Mouse (Mus musculus) neutrophil, adult 5-6 weeks (primary cell): ENCODE results near the gene Slc7a11. TPM values are rescaled to one million over a fixed set of nuclear protein-coding genes. Genes with fewer than 3 reads are reported as not detected.

Source experiments
- ATAC-seq: fragments of 151-379, 151-347 bp; 2 replicates; pipeline ENCODE4 v1.8.0; 2017; ENCODE audit warnings: mild to moderate bottlenecking, moderate TSS enrichment; ENCODE audit not compliant: insufficient number of reproducible peaks, poor library complexity, low FRiP score, severe bottlenecking; ENCODE audit errors: extremely low read depth
- total RNA-seq: library from RNA; stranded (forward); fragments of 200-1000 nt; gene quantifications from 2 replicates; pipeline ENCODE4 v1.2.3, GENCODE M21; 2017

The Slc7a11 gene
- total RNA-seq, 1 experiment from 2014 or later, result 71.1 TPM

DNA sequence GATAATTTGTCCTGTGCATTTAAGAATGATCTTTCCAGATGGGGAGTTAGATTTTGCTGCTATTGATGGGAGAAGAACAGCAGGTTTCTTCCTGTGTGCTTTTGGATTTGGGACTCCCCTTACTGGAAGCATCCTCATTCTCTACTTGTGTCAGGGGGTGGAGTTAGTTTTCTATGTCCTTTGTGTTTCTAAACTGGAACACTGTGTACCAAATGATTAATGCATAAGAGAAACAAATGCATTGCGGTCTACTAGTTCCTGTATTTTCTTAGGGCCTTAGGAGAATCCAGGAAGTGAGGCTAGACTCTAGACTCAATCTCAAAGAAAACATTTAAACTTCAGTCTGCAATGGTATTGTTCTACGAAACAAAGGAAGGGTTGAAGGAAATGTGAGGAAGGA lies 122.6 kb downstream of the Slc7a11 start:
- ATAC-seq, result no peak

DNA sequence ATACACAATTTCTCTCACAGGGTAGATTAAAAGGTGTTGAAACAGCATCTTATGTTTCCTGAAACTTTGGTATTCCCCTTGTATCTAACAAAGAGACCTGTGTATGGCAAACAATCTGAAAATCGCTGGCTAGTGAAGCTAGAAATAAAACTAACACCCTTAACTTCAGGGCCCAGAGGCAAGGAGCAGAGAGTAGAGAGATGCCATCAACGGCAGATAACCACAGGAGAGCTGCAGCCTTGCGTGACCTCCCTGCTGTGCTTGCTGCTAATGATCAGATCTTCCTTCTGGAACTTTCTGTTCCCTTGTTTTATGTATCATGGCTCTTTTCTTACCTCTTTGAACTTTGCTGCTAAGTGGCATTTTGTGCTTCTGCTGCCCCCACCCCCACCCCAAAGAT lies 125.3 kb downstream of the Slc7a11 start:
- ATAC-seq, result no peak

DNA sequence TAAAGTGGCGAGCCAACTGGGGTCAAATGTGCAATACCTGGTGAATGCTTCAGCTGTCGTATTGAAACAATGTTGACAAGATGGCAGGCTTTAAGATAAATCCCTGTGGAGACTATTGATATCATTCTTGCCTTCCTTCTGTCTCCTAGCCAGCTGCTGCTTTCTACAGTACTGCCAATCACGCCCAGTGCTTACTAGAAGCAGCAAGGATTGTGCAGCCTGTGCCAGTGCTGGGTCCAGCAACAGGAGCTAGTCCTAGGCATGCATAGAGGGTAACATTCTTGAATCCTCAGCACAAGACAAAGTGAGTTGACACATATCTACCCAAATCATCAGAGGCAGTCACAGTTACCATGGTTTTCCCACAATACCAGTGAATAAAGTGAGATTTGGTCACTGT lies 129.6 kb downstream of the Slc7a11 start:
- no peak for ATAC-seq

DNA sequence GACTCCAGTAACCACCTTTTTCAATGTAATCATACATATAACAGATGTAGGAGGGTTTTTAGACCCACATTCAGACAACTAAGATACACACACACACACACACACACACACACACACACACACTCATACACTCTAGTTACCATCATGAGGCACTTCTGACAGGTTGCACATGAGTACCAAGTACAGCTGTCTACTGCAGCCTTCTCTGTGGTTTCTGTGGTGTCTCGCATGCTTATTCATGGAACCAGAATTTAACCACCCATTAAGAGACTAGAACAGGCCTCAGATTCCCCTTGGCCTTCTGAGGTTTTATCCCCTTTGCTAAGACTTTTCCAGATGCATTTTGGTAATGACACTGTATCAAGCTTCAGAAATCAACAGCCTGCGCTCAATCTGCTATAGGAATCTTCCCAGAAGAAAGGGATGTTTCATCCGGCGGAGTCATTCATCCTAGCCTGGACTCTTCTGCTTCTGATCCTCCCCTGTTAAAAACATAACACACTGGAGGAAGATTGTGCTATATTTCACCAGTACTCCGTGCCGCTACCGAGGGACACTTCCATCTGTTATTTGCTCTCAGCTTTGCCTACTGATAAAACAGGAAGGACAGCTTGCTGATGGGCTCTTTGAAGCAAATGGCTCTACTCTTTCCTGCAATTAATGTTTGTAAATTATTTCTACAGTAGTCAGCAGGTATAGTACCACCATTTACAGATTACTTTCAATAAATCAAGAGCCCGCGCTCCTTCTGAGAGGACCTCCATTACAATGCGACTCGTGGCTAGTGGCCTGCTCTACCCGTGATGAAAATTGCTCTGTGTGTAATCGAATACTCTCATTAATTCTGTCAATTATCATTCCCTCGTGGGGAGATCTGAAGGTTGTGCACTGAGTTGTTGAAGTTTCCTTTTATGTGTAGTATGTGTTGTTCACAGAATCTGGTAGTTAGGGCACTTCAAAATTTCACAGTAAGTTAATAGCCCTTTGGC lies 135.8 kb downstream of the Slc7a11 start:
- no peak for ATAC-seq

DNA sequence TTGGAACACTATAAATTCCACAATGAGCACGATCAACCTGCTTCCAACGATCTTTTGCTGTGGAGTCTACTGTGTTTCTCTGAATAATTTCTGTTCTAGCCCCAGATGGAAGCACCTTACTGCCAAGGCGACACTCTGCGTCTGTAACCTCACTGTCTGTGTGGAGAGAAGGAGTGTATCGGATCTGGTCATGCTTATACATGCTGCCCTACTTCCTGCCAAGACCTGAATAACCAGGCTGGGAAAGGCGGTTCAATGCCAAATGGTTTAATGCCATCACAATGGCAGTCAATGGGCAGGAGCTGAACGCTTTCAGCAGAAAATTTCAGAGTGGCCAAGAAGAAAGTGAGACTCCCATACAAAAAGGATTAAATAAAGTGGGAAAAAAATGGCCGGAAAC lies 137.1 kb downstream of the Slc7a11 start:
- ATAC-seq, result no peak

DNA sequence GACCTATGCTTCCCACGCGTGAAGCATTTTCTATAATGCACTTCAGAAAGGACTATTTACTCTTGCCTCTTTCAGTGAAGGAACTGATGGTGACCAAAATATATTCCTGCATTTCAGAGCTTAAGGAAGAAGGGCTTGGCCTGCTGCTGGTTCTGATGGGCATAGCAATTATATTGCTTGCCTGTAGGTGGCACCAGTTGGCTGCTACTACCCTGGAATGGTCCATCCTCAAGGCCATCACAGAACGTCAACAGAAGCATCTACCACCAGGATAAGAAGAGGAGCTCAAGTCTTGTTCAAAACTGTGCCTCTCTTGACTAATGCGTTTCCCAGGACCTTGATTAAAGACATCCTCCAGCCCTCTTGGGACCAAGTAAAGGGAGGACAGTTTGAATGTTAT lies 139.3 kb downstream of the Slc7a11 start:
- peak; percentile 78; the same call in 1 of the 2 replicates for ATAC-seq

DNA sequence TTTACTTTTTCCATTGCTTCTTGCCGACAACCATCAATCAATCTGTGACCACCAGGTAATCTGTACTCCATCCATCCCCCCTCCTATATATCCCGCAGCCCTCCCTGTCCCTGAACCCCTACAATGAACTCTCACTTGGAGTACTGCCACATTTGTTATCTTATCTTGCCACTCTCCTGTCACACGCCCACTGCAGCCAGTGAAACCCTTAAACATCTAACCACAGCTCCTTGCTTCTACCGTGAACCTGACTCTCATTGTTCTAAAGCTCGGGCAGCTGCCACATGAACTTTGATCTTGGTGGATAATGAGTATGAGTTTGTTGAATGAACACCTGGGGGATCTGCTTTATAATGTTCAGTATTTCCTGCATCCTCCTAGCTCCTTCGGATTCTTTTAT lies 140.8 kb downstream of the Slc7a11 start:
- no peak for ATAC-seq

DNA sequence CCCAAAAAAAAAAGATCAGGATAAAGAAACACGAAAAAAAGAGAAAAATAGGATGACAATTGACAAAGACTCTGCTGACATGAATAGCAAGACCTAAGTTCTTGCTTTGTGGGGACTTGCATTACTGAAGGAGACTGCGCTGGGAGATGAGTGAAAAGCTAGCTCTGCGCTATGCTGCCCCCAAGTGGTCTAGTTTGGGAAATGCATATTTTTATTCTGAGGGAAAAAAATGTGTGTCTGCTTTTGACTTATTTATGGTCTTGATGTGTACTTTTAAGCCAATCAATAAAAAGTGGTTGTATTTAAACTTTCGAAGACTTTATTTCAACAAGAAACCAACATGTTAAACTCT lies 142.5 kb downstream of the Slc7a11 start:
- ATAC-seq, result peak; percentile 59; the same call in 1 of the 2 replicates

DNA sequence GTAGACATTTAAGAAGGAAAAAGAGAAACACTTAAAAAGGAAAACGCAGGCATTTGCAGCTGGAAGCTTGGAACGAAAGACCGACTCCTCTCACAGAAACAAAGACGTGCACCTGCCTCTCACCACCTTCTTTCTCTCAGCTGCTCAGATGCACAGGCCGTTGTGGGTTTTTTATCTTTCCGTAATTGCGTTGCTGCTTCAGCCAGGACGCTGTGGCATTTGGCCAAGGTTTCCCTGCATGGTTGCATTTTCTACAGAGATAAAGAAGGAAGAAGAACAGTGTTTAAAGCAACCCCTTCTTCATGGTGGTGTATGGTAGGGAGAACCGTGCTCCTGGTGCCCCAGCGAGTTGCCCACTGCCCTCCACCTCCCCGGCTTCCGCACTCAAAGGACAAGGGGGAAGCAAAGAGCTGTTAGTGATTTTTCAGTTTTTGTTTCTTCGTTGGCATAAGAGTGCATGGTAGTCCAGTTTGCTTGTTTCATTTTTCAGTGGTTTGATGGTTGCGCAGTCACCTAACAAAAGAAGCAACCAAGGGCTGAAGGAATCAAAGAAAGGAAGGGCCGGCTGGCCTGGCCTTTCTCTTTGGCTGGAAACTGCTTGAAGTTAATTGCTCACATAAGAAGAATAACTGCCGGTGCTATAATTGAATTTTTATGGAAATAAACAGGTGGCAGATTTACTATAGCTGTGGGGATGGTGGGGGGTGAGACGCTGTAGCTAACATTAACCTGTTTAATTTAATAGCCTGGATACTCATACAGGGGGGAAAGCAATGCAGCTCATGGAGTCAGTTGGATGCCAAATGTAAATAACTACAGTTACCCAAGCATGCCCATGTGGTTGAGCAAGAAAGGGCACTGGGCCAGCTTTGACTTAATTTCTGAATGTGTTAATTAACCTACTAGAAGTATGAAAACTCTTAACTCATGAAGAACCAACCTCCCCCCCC lies 143.1 kb downstream of the Slc7a11 start:
- ATAC-seq, result no peak

DNA sequence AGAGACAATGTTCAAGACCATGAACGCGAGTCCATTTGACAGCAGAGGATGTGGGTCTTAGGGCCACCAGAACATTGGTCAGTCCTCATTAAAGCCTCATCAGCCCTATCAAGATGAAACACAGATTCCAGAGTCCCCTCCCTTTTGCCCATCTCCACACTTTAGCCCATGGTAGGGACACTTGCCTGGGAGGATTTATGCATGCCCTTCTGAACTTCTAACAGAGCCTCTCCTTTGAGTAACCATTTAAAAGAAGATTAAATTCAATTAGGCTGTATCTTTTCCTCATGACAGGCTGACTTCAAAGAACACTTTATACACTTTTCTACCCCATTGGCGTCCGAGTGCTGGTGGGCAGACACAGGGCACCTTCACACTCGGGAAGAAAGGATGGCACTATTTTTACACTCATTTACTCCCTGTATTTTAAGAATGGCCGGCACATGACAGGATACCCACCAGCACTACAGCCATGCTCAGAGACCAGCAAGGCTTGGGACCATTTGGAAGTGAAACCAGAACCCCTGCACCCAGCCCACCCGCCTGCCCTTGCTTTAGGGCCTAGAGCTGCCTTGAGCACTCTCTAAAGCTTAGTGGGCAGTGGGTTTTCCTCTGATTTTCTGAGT lies 144.9 kb downstream of the Slc7a11 start:
- ATAC-seq, result no peak

DNA sequence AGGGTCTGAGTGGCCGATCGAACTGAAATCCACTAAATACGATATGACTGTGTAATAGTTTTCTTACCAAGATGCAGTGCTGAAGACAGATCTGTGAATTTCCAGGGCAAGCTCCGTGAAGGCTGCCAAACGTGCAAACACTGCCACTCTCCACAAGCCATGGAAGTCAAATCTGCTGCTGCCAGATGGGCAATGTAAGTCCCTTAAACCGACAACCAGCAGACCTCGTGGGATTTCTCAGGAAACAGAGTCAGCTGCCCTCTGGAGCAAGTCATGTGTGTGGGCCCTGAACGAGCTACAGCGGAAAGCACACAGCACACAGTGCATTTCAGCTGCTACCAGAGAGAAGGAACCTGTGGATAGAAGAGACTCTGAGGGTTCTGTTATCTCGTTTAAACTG lies 146.5 kb downstream of the Slc7a11 start:
- ATAC-seq, result no peak

DNA sequence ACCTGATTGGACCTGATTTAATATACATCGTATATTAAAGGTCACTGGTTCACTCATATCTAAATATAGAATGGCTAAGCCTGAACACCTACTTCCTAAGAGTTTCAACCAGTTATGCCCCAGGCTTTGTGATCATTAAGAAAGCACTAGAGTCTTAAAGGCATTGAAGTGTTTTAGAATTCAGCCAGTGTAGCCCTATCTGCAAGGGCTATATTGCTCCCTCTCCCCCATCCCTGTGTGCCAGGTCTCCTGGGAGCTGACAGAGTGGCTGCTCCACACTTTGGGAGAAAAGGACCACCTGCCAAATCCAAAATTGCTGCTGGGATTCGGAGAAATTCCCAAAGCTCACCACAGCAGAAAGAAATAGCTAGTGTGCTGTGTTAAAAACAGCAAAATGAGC lies 168.4 kb downstream of the Slc7a11 start:
- ATAC-seq, result no peak

DNA sequence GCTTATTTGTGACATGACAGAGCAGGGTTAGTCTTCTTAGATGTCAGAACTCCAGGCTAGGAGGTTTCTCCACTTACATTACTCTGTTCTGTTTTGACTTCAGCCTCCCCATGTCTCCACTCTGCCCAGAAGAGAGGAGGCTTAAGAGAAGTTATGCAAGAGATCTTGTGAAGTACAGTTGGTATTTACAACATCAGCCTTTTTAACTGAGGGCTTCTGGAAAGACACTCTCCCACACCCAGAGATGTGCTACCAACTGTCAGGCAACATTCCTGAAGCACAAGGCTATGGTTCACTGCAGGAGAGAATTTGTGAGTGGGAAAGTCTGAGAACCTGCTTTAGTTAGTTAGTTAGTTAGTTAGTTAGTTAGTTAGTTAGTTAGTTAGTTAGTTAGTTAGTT lies 171.2 kb downstream of the Slc7a11 start:
- no peak for ATAC-seq

DNA sequence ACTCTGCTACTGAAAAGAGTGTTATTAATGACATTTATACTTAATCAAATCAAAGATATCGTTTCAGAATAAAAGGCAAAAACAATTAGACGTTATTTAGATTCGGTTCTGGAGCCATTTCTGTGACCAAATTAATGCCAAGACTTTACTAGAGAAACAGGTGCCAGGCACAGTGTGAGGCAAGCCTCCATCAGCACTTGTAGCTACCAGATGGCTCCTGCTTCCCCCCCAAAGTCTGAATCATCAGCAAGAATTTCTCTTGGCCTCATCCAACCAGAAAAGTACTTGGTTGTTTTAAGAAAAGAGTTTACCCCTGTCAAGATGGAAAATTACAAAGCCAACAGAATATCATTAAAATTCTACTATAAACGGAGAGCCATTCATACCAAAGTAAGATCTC lies 173.7 kb downstream of the Slc7a11 start:
- ATAC-seq, result no peak

DNA sequence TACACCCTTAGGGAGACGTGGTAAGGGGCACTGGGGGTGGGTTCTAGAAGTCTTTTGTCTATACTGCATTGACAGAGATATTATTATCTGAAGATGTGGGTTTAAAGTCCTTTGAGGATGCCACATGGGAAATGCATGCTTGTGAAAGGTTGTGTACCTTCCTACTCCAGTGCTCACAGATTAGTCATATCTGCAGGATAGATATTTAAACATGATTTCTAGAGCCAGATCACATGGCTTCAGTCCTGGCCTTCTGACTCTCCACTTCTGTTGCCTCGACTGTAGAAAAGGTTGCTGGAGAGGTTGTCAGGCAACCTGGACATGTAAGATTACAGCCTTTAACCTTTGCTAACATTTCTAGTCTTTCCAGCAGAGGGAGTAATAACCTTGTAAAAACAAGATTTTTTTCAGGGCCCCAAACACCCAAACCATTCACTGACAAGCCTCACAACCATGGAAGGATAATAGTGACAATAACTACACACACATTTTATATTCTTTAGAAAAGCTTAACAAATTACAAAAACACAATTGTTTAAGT lies 180.8 kb downstream of the Slc7a11 start:
- ATAC-seq, result no peak

DNA sequence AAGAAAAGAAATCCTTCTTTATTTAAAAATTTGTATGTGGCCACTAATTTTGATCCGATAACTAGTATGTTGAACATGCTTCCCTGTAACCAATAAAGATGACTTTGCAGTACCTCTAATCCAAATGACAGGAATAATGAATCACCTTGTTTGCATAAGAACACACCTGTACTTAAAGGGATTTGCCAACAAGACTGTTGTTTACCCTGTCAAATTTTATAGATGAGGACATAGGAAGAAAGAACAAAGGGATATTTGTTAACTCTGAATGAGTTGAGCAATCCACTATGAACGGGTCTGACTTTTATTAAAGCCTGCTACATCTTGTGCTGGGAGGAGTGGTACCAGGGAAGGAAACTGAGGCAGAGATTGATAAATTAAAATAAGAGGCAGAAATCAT lies 181.3 kb downstream of the Slc7a11 start:
- no peak for ATAC-seq

DNA sequence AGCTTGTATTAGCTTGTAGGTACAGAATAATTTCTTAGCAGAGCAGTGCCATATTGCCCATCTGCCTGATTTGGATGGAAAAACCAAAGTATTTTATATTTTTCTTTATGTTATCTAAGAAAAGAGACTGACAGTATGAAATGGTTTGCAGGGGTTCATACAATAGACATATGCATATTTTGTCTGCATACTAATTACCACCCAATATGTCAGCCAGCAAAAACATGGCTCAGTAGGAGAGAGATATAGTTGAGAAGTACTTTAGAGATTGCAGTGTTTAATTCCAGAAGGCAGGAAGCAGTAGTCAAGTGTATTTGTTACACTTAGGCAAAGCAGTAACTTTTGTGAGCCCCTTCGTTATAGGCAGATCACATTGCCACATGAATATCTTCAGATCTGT lies 182.7 kb downstream of the Slc7a11 start:
- ATAC-seq, result no peak

DNA sequence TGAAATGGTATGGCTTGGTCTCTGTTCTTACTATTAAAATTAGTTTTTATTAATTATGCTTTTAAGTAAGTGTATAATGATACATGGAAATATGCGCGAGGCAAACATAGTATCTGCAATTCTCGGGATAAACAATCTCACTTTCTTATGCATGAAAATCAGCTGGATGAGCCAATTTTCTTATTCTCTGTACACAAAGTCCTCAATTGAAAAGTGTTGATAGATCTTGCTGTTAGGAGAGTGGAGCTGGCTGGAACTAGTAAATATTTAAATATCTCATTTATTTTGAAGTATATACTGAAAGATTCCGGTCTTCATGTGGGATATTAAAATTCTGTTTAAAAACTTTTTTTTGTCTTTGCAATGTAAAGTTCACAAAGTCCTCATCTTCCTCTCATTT lies 184.6 kb downstream of the Slc7a11 start:
- ATAC-seq, result no peak
